Mouse (Mus musculus): ENCODE measurements around the gene Olfr159. TPM values are rescaled to one million over a fixed set of nuclear protein-coding genes. Genes with fewer than 3 reads are reported as not detected.

The Olfr159 gene
- total RNA-seq, 2 experiments from 2014 or later = not detected

DNA sequence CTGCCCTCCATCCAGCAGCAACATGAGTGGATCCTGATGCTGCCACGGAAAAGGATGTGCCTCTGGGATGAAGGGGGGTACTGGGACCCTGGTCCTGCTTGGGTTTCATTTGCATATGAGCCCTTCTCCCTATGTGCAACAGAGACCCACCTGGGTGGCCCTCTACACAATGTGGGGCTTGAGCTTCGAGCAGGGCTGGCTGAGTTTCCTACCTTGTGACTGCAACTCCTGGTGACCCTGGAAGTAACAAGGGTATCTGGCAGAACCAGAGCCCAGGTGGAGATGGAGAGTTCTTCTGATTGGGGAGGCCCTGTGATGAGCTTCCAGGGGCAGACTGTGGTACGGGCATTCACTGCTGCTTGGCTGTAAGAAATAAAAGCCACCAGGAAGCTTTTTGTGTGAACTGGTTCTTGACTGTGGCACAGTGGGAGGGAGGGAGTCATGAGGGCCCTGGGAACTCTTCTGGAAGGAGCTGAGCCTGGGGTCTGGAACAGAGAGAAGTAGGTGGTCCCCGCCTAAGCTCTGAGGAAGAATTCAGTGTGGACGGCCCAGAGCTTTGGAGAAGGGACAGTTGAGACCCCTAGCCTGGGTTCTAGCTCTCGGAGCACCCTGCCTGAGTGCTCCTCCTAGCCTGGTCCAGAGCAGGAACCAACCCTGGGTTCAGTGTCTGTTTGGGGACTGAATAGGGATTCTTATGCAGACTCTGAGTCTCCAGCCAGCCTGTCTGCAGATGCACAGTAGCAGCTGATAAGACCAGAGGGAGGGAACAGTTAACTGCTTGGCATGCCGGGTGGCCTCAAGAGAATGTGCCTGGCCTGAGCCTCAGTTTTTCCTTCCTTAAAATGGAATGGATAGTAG, 42.9 kb downstream of the Olfr159 start:
- DNase-seq = peak; percentile 34
- no peak for TF ChIP-seq CTCF (IDR thresholded peaks at IDR 0.05)
- peak overlapping the region; percentile 95 for H3K27ac ChIP-seq
- intact Hi-C loops (cut with DNase I) = loop anchor here (5.0 kb wide), 1 partner anchor 134 kb away; no protein-coding TSS in a partner anchor
- peak overlapping the region; percentile 60 for H3K4me3 ChIP-seq

DNA sequence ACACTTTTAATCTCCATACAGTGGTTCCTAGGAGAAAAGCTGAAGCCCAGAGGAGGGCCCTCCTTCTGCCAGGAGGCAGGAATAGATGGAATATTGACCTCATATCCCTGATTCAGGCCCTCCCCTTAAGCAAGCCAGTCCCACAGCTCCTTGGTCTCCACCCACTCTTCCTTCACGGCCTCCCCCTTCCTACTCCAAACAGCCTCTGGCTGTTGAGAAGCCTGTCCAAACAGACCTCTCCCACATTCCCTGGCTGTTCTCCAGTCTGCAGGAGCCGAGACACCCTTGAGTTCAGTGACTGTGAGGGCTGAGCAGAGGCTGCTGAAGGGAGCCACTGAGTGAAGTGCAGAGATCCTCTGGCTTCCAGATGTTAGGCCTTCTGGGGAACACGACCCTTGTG, 43.8 kb downstream of the Olfr159 start, which contains the start of gene Hrct1:
Hrct1 (plus strand) TSS at position 194 of the 400 bp plus-strand sequence.
- TF ChIP-seq CTCF (IDR thresholded peaks at IDR 0.05) = no peak
- H3K27ac ChIP-seq = peak within 1 kb of the TSS; percentile 95
- intact Hi-C loops (cut with DNase I) = loop anchor here (5.0 kb wide), 1 partner anchor 135 kb away; no protein-coding TSS in a partner anchor
- peak within 1 kb of the TSS; percentile 60 for H3K4me3 ChIP-seq
- DNase-seq = peak; percentile 87

DNA sequence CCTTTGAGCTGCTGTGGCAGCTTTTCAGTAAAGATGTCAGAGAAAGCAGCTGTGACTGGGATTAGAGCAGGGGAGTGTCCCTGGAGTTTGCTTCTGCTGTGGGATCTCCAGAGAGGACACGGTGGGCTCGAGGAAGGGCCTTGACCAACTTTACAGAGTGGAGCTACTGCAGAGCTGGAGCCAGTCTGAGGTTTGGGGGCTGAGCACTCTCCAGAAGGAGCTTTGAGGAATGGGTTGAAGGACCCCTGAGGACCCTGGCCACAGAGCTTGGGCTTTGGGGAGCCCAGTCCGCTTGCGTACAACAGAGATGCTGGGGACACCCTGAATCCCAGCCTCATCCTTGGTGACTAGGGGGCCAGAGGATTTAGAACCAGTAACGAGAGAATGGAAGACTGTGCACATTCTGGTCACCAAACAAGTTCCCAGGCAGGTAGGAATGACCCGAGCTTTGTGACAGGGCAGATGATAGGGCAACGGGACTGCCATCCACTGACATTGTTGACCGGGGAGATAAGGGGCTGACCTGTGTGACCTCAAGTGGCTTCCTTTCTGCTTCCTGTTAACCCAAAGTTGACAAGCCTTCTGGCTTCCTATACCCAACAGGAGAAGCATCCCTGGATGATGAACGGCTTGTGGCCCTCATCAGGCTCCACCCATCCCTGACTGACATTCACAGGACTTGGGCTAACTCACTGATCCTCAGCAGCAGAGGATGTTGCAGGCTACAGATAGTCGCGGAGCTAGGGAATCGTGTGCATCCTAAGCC, 44.4 kb downstream of the Olfr159 start:
- Histone ChIP-seq H3K4me3 (peak overlapping the region; percentile 37), H3K27ac (peak overlapping the region; percentile 95)
- intact Hi-C loops (cut with DNase I) = loop anchor here (5.0 kb wide), 1 partner anchor 136 kb away; no protein-coding TSS in a partner anchor
- DNase-seq = peak; percentile 33
- no peak for TF ChIP-seq CTCF (IDR thresholded peaks at IDR 0.05)

DNA sequence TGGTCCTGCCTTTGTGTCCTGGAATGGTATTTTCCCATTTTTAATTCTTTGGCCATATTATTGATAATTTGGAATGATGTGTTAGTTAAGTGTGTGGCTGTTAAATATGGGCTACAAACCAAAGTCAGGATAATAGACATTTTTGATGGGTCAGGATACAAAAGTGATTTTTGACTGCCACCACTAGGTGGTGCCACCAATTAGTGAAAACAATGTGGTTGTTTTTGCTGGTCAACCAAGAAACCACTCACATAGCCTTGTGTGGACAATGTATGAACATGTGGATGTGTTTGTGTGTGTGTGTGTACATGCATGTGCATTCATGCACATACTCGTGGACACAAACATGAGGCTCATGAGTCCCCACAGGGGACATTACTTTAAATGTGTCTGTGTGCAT, 46.0 kb downstream of the Olfr159 start:
- peak; percentile 55 for DNase-seq
- peak; percentile 79 for TF ChIP-seq CTCF (IDR thresholded peaks at IDR 0.05)
- peak overlapping the region; percentile 95; the same call in 1 of the 2 replicates for H3K27ac ChIP-seq
- no peak overlapping the region for H3K4me3 ChIP-seq
- intact Hi-C loops (cut with DNase I) = loop anchor here (5.0 kb wide), 1 partner anchor 138 kb away; no protein-coding TSS in a partner anchor

DNA sequence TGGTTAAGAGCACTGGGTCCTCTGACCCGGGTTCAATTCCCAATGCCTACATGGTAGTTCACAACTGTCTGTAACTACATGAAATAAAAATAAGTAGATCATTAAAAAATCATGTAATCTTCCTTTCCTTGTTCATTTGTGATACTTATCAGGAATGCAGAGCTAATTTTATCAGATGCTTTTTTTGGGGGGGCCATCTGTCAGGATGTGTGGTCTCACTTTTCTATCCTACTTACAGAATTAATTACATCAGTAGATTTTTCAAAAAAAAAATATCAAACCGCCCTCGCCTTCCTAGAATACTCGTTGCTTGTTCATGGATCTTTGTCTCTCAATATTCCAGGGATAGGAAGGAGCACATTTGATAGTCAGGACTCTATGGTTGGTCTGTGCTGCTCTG, 48.6 kb downstream of the Olfr159 start:
- Histone ChIP-seq H3K4me3 (no peak overlapping the region), H3K27ac (no peak overlapping the region)
- intact Hi-C loops (cut with DNase I) = no loop called here
- TF ChIP-seq CTCF (IDR thresholded peaks at IDR 0.05) = no peak
- no peak for DNase-seq

DNA sequence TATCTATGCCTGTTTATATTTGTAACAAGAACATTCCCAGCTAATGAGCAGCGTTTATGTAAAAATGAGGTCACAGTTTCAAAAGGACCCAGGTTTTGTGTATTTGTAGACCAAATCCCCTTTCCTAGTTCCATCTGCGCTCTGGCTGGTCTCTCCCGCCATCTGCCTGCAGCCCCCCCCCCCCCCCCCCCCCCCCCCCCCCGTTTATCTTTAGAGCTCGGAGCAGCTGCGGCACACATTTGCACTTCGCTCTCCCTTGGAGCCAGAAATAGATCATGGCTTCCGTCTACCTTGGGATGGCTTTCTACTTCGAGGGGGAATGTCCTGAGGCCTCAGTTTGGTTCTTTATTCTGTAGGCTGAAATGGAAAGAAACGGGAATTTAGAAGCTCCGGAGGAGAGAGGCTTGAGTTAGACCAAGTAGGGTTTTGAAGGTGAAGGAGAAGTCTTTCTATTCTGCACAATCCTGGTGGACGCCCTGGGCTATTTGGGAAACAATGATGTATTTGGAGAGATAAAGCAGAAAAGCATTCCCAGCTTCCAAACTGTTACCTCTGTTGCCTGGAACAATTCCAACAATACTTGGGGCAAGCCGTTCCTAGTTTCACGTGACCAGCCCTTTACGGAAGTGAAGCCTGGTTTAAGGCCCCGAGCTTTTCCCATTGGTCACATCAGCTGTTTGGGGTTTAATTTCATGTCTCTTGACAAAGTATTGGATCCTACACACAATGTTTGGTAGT, 50.1 kb downstream of the Olfr159 start:
- intact Hi-C loops (cut with DNase I) = no loop called here
- H3K27ac ChIP-seq = peak overlapping the region; percentile 63; the same call in 1 of the 2 replicates
- peak; percentile 35 for DNase-seq
- peak overlapping the region; percentile 28; the same call in 1 of the 2 replicates for H3K4me3 ChIP-seq
- no peak for TF ChIP-seq CTCF (IDR thresholded peaks at IDR 0.05)

Other genes starting within 250 kb of the Olfr159 start
- gene Tpm2, start 247.2 kb downstream of the Olfr159 start, total RNA-seq (2021) = over 10,000 TPM in 1 of 2 experiments, 1,000 to 10,000 TPM in 1; 4,293 to 10,756 TPM
- gene Creb3, start 208.7 kb downstream of the Olfr159 start, total RNA-seq (2021) = 10 to 100 TPM; 40.3 to 47.4 TPM
- 10 to 100 TPM; 52.3 to 62.4 TPM for gene Tln1, start 208.3 kb downstream of the Olfr159 start, total RNA-seq (2021)
- gene Rgp1, start 192.3 kb downstream of the Olfr159 start, total RNA-seq (2021) = 10 to 100 TPM; 20.0 to 24.3 TPM
- gene Gba2, start 192.1 kb downstream of the Olfr159 start, total RNA-seq (2021) = 1 to 10 TPM; 4.8 to 5.5 TPM
- gene Msmp, start 186.5 kb downstream of the Olfr159 start, total RNA-seq (2021) = under 1 TPM in 1 of 2 experiments, not detected in 1; 0.45 TPM
- 10 to 100 TPM; 32.4 to 51.4 TPM for gene Npr2, start 139.1 kb downstream of the Olfr159 start, total RNA-seq (2021)
- under 1 TPM in 1 of 2 experiments, not detected in 1; 0.31 TPM for gene Spag8, start 117.4 kb downstream of the Olfr159 start, total RNA-seq (2021)
- 10 to 100 TPM; 35.8 to 47.9 TPM for gene Hint2, start 114.5 kb downstream of the Olfr159 start, total RNA-seq (2021)
- gene Tmem8b, start 102.0 kb downstream of the Olfr159 start, total RNA-seq (2021) = 10 to 100 TPM in 1 of 2 experiments, 1 to 10 TPM in 1; 8.4 to 14.9 TPM
- under 1 TPM; 0.08 to 0.15 TPM for gene Fam221b, start 101.9 kb downstream of the Olfr159 start, total RNA-seq (2021)
- not detected for gene Olfr70, start 70.2 kb downstream of the Olfr159 start, total RNA-seq (2021)
- gene Olfr71, start 60.8 kb downstream of the Olfr159 start, total RNA-seq (2021) = not detected
- gene Hrct1, start 43.8 kb downstream of the Olfr159 start, total RNA-seq (2021) = 1 to 10 TPM; 1.1 to 2.4 TPM
- gene Spaar, start 41.0 kb downstream of the Olfr159 start, total RNA-seq (2021) = 1 to 10 TPM; 1.4 to 2.3 TPM
- not detected for gene Olfr156, start 52.9 kb upstream of the Olfr159 start, total RNA-seq (2021)
- gene Olfr157, start 69.2 kb upstream of the Olfr159 start, total RNA-seq (2021) = not detected
- gene Olfr155, start 80.6 kb upstream of the Olfr159 start, total RNA-seq (2021) = not detected
- 1 to 10 TPM; 1.6 to 3.6 TPM for gene Reck, start 104.5 kb upstream of the Olfr159 start, total RNA-seq (2021)
- gene Glipr2, start 186.4 kb upstream of the Olfr159 start, total RNA-seq (2021) = 1 to 10 TPM; 1.8 to 4.0 TPM
- not detected for gene Ccin, start 212.5 kb upstream of the Olfr159 start, total RNA-seq (2021)
- gene Clta, start 233.4 kb upstream of the Olfr159 start, total RNA-seq (2021) = 10 to 100 TPM; 44.5 to 61.3 TPM